Mouse (Mus musculus): Measurements from ENCODE around the gene Bace1. TPM values are rescaled to one million over a fixed set of nuclear protein-coding genes. Genes with fewer than 3 reads are reported as not detected.
A peak's percentile ranks its signal among the peaks of the same experiment; 100 is the strongest.

Bace1 gene
- 23.4 and 36.2 TPM in 2 replicates for polyA plus RNA-seq (2014; fragmentation: Nextera tagmentation; extraction: Ambion mirVana)

- 0 out of 2 replicates have a peak within 1 kb of the TSS, but pooled peaks have one; percentile 30 for H3K27ac ChIP-seq (ENCODE audit: low read depth, low read length)
- H3K9ac ChIP-seq (ENCODE audit: low read depth, low read length), result peak within 1 kb of the TSS; percentile 78
- peak; percentile 74 for ATAC-seq (ENCODE audit: low FRiP score, low TSS enrichment)
- H3K4me2 ChIP-seq (replicated peaks; ENCODE audit: low read depth, low read length), result peak within 1 kb of the TSS; percentile 75
- H3K9me3 ChIP-seq (ENCODE audit: control insufficient read depth, low read length), result no peaks in the 10 kb centered on the region
- WGBS, result 2% methylated on average over 38 of the region's 40 CpGs
- no peaks in the 10 kb centered on the region for H3K36me3 ChIP-seq (ENCODE audit: control insufficient read depth, insufficient read depth, low read length)
- H3K4me1 ChIP-seq (ENCODE audit: control insufficient read depth, insufficient read depth, low read length), result peaks cover 24% of the 10 kb centered on the region
- no peaks in the 10 kb centered on the region for H3K27me3 ChIP-seq (ENCODE audit: control insufficient read depth, insufficient read depth, low read length)
- peak within 1 kb of the TSS; percentile 80 for H3K4me3 ChIP-seq (ENCODE audit: low read length)
Observed at GRCm38 (mm10) chr9:45838434-45839138, at the start of gene Bace1. Bace1 (plus strand) TSS chr9:45838580.

GRCm38 (mm10) chr9:45791456-45792142, 46.8 kb upstream of the Bace1 start:
- Histone ChIP-seq H3K9me3 (ENCODE audit: control insufficient read depth, low read length) (no peaks in the 10 kb centered on the region), H3K4me2 (replicated peaks; ENCODE audit: low read depth, low read length) (no peak overlapping the region), H3K27me3 (ENCODE audit: control insufficient read depth, insufficient read depth, low read length) (no peaks in the 10 kb centered on the region), H3K4me3 (ENCODE audit: low read length) (no peak overlapping the region), H3K36me3 (ENCODE audit: control insufficient read depth, insufficient read depth, low read length) (peaks cover 27% of the 10 kb centered on the region), H3K4me1 (ENCODE audit: control insufficient read depth, insufficient read depth, low read length) (no peaks in the 10 kb centered on the region), H3K9ac (ENCODE audit: low read depth, low read length) (no peak overlapping the region), H3K27ac (ENCODE audit: low read depth, low read length) (no peak overlapping the region)
- no peak for ATAC-seq (ENCODE audit: low FRiP score, low TSS enrichment)
- WGBS, result 86% methylated on average over 8 of the region's 8 CpGs

DNA sequence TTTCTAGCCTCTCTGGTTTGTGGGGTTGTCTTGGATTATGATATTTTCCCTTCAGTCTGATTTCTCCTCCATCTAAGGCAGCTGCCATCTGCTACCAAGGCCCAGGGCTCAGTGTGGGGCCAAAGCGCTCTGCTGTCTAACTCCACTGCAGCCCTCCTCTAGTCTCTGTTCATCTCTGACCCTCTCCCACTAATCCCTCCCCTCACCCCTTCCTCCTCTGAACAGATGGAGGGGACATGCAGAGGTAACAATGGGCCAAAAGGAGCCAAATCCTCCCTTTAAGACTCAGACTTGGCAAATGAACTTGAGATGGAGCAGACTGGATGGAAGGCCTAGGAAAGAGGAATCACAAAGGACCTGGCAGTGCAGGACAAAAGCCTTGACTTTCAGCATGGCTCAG, 46.1 kb upstream of the Bace1 start:
- Histone ChIP-seq H3K4me1 (ENCODE audit: control insufficient read depth, insufficient read depth, low read length) (no peaks in the 10 kb centered on the region), H3K4me2 (replicated peaks; ENCODE audit: low read depth, low read length) (no peak overlapping the region), H3K9me3 (ENCODE audit: control insufficient read depth, low read length) (no peaks in the 10 kb centered on the region), H3K36me3 (ENCODE audit: control insufficient read depth, insufficient read depth, low read length) (peaks cover 29% of the 10 kb centered on the region), H3K27me3 (ENCODE audit: control insufficient read depth, insufficient read depth, low read length) (no peaks in the 10 kb centered on the region), H3K27ac (ENCODE audit: low read depth, low read length) (no peak overlapping the region), H3K9ac (ENCODE audit: low read depth, low read length) (no peak overlapping the region), H3K4me3 (ENCODE audit: low read length) (no peak overlapping the region)
- ATAC-seq (ENCODE audit: low FRiP score, low TSS enrichment), result no peak
- 96% methylated on average over 1 of the region's 1 CpGs for WGBS

GRCm38 (mm10) chr9:45793697-45794096, 44.7 kb upstream of the Bace1 start:
- Histone ChIP-seq H3K4me1 (ENCODE audit: control insufficient read depth, insufficient read depth, low read length) (peaks cover 4% of the 10 kb centered on the region; the same call in 1 of the 2 replicates), H3K9me3 (ENCODE audit: control insufficient read depth, low read length) (no peaks in the 10 kb centered on the region), H3K36me3 (ENCODE audit: control insufficient read depth, insufficient read depth, low read length) (peaks cover 30% of the 10 kb centered on the region), H3K4me3 (ENCODE audit: low read length) (no peak overlapping the region), H3K27me3 (ENCODE audit: control insufficient read depth, insufficient read depth, low read length) (no peaks in the 10 kb centered on the region), H3K27ac (ENCODE audit: low read depth, low read length) (no peak overlapping the region), H3K4me2 (replicated peaks; ENCODE audit: low read depth, low read length) (no peak overlapping the region), H3K9ac (ENCODE audit: low read depth, low read length) (no peak overlapping the region)
- no peak for ATAC-seq (ENCODE audit: low FRiP score, low TSS enrichment)
- 85% methylated on average over 6 of the region's 6 CpGs for WGBS

- Histone ChIP-seq H3K4me3 (ENCODE audit: low read length) (no peak overlapping the region), H3K9me3 (ENCODE audit: control insufficient read depth, low read length) (no peaks in the 10 kb centered on the region), H3K9ac (ENCODE audit: low read depth, low read length) (no peak overlapping the region), H3K4me1 (ENCODE audit: control insufficient read depth, insufficient read depth, low read length) (peaks cover 13% of the 10 kb centered on the region; the same call in 1 of the 2 replicates), H3K36me3 (ENCODE audit: control insufficient read depth, insufficient read depth, low read length) (peaks cover 27% of the 10 kb centered on the region), H3K4me2 (replicated peaks; ENCODE audit: low read depth, low read length) (no peak overlapping the region), H3K27me3 (ENCODE audit: control insufficient read depth, insufficient read depth, low read length) (no peaks in the 10 kb centered on the region), H3K27ac (ENCODE audit: low read depth, low read length) (no peak overlapping the region)
- WGBS, result 87% methylated on average over 5 of the region's 5 CpGs
- no peak for ATAC-seq (ENCODE audit: low FRiP score, low TSS enrichment)
Observed at GRCm38 (mm10) chr9:45795722-45796121, 42.7 kb upstream of the Bace1 start.

DNA sequence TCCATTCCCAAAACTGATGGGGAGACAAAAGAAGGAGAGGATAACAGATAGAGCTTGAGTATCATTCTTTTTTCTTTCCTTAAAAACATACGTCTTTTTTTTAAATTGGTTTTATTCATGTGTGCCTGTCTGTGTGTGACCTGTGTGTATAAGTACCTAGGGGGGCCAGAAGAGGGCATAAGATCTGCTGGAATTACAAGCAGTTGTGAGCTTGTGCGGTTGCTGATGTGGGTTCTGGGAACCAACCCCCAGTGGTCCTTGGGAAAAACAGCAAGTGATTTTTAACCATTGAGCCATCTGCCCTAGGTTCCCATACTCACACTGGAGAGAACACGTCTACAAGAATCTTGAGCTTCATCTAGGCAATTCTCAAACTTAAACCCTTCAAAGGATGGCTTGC, 41.1 kb upstream of the Bace1 start:
- Histone ChIP-seq H3K36me3 (ENCODE audit: control insufficient read depth, insufficient read depth, low read length) (peaks cover 24% of the 10 kb centered on the region), H3K27me3 (ENCODE audit: control insufficient read depth, insufficient read depth, low read length) (no peaks in the 10 kb centered on the region), H3K9ac (ENCODE audit: low read depth, low read length) (no peak overlapping the region), H3K27ac (ENCODE audit: low read depth, low read length) (no peak overlapping the region), H3K4me3 (ENCODE audit: low read length) (no peak overlapping the region), H3K4me1 (ENCODE audit: control insufficient read depth, insufficient read depth, low read length) (peaks cover 13% of the 10 kb centered on the region; the same call in 1 of the 2 replicates), H3K9me3 (ENCODE audit: control insufficient read depth, low read length) (no peaks in the 10 kb centered on the region), H3K4me2 (replicated peaks; ENCODE audit: low read depth, low read length) (no peak overlapping the region)
- no peak for ATAC-seq (ENCODE audit: low FRiP score, low TSS enrichment)
- 85% methylated on average over 3 of the region's 3 CpGs for WGBS

DNA sequence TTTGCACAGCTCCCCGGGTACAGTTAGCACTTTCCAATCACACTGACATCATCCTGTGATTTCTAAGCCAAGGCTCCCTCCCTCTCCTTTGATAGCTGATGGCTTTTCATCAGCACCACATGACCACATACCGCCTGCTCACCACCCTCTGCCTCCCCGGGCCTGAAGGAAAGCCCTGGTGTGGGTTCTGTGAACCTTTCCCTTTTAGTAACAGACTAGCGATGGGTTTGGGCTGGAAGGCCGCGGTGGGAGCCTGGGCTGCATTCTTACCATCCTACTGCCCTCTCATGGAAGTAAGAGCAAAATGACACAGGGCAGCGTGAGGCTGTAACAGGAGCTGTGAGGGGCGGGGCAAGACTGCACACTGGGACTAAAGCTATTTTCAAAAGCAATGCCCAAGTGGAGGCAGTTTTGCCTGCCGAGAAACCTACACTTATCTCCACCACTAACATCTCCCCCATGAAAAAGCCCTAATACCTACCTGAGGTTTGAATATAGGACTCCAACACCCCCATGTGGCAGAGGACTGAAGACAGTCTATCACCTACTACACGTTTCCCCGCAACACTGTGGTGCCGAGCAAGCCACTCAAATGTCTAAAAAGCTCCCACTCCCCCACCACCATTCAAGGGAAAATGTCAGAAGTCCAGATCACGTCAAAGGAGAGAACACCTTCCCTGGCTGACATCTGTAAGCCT, 39.8 kb upstream of the Bace1 start:
- H3K4me3 ChIP-seq (ENCODE audit: low read length), result no peak overlapping the region
- no peaks in the 10 kb centered on the region for H3K27me3 ChIP-seq (ENCODE audit: control insufficient read depth, insufficient read depth, low read length)
- no peak overlapping the region for H3K27ac ChIP-seq (ENCODE audit: low read depth, low read length)
- no peak overlapping the region for H3K9ac ChIP-seq (ENCODE audit: low read depth, low read length)
- ATAC-seq (ENCODE audit: low FRiP score, low TSS enrichment), result peak; percentile 78
- peaks cover 16% of the 10 kb centered on the region; the same call in 1 of the 2 replicates for H3K4me1 ChIP-seq (ENCODE audit: control insufficient read depth, insufficient read depth, low read length)
- H3K9me3 ChIP-seq (ENCODE audit: control insufficient read depth, low read length), result no peaks in the 10 kb centered on the region
- 10% methylated on average over 13 of the region's 13 CpGs for WGBS
- H3K36me3 ChIP-seq (ENCODE audit: control insufficient read depth, insufficient read depth, low read length), result peaks cover 14% of the 10 kb centered on the region
- peak overlapping the region; percentile 21 for H3K4me2 ChIP-seq (replicated peaks; ENCODE audit: low read depth, low read length)

- Histone ChIP-seq H3K9me3 (ENCODE audit: control insufficient read depth, low read length) (no peaks in the 10 kb centered on the region), H3K27ac (ENCODE audit: low read depth, low read length) (no peak overlapping the region), H3K4me3 (ENCODE audit: low read length) (no peak overlapping the region), H3K9ac (ENCODE audit: low read depth, low read length) (no peak overlapping the region), H3K36me3 (ENCODE audit: control insufficient read depth, insufficient read depth, low read length) (peaks cover 7% of the 10 kb centered on the region; the same call in 1 of the 2 replicates), H3K4me2 (replicated peaks; ENCODE audit: low read depth, low read length) (no peak overlapping the region), H3K4me1 (ENCODE audit: control insufficient read depth, insufficient read depth, low read length) (peaks cover 18% of the 10 kb centered on the region; the same call in 1 of the 2 replicates), H3K27me3 (ENCODE audit: control insufficient read depth, insufficient read depth, low read length) (no peaks in the 10 kb centered on the region)
- no peak for ATAC-seq (ENCODE audit: low FRiP score, low TSS enrichment)
- WGBS, result 71% methylated on average over 8 of the region's 8 CpGs
Observed at GRCm38 (mm10) chr9:45799402-45799801, 39.0 kb upstream of the Bace1 start.

Measured in kidney, embryonic 14.5 days (tissue).